8 mouse cellular contexts compared by ENCODE assay signal in the genomic region with DNA sequence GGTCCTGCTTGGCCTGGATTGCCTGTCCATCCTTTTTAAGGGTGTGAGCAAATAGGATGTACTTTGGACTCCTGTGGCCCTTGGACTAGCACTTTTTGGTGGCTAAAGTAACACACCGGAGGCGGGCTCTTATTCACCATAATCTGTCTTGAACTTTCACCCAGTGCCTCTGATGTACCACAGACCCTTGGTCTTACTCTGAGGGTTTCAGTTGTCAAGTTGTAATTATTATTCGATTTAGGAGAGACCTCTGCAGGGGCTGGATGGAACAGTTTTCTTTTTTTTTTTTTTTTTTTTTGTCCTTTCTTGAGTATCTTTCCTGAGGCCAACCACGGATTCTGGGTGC. TPM values are rescaled to one million over a fixed set of nuclear protein-coding genes. Genes with fewer than 3 reads are reported as not detected.
DNase-seq lines count a peak whose midpoint lies in the region; ATAC-seq and TF ChIP-seq lines count a peak whose summit lies in the region.

No protein-coding gene starts in this region.

- peak overlapping the region; percentile 90 for H3K4me3 ChIP-seq in left cerebral cortex, adult 2 months
- peak overlapping the region; percentile 66 for H3K4me3 ChIP-seq in embryonic facial prominence, embryonic 12.5 days
- peak overlapping the region; percentile 68 for H3K4me3 ChIP-seq in kidney, embryonic 15.5 days (replicated peaks)
- H3K4me3 ChIP-seq in midbrain, embryonic 13.5 days (replicated peaks), result peak overlapping the region; percentile 64

- H3K4me2 ChIP-seq in embryonic facial prominence, embryonic 12.5 days (replicated peaks), result peak overlapping the region; percentile 73
- H3K4me2 ChIP-seq in kidney, embryonic 15.5 days, result peak overlapping the region; percentile 65
- peak overlapping the region; percentile 65 for H3K4me2 ChIP-seq in midbrain, embryonic 13.5 days (replicated peaks)

- no peaks in the 10 kb centered on the region for H3K27me3 ChIP-seq in embryonic facial prominence, embryonic 12.5 days
- H3K27me3 ChIP-seq in kidney, embryonic 15.5 days, result no peaks in the 10 kb centered on the region
- H3K27me3 ChIP-seq in midbrain, embryonic 13.5 days, result no peaks in the 10 kb centered on the region

- intact Hi-C loops in left cerebral cortex, adult 2 months (cut with DNase I), result loop anchor here (2.0 to 5.0 kb wide), 2 partner anchors 34 to 71 kb away; a partner anchor contains a TSS
- intact Hi-C loops in left cerebral cortex, postnatal 36 days (cut with DNase I), result loop anchor here (2.0 kb wide), 1 partner anchor 31 kb away; no protein-coding TSS in a partner anchor

- H3K36me3 ChIP-seq in embryonic facial prominence, embryonic 12.5 days, result 0 out of 2 replicates have a peak, but pooled peaks cover 16% of the 10 kb centered on the region
- H3K36me3 ChIP-seq in kidney, embryonic 15.5 days, result no peaks in the 10 kb centered on the region
- 0 out of 2 replicates have a peak, but pooled peaks cover 6% of the 10 kb centered on the region for H3K36me3 ChIP-seq in midbrain, embryonic 13.5 days

- peak overlapping the region; percentile 78 for H3K9ac ChIP-seq in embryonic facial prominence, embryonic 12.5 days
- peak overlapping the region; percentile 60 for H3K9ac ChIP-seq in kidney, embryonic 15.5 days
- H3K9ac ChIP-seq in midbrain, embryonic 13.5 days (replicated peaks), result peak overlapping the region; percentile 81

- no peaks in the 10 kb centered on the region for H3K9me3 ChIP-seq in embryonic facial prominence, embryonic 12.5 days
- H3K9me3 ChIP-seq in kidney, embryonic 15.5 days (replicated peaks), result no peaks in the 10 kb centered on the region
- no peaks in the 10 kb centered on the region for H3K9me3 ChIP-seq in midbrain, embryonic 13.5 days

- DNase-seq in left cerebral cortex, adult 2 months (ENCODE audit: extremely low spot score in 1 of 2, low spot score in 2 of 2), result no peak
- no peak for DNase-seq in left cerebral cortex, postnatal 36 days (ENCODE audit: low spot score in 2 of 2)
- no peak for DNase-seq in cerebellum, adult 11 months
- no peak for DNase-seq in layer of hippocampus, postnatal 25 days (ENCODE audit: extremely low spot score in 1 of 2, low spot score in 1 of 2)
- DNase-seq in frontal cortex, postnatal 14 days (ENCODE audit: low spot score in 2 of 2), result no peak

- H3K27ac ChIP-seq in left cerebral cortex, adult 2 months, result peak overlapping the region; percentile 95
- H3K27ac ChIP-seq in embryonic facial prominence, embryonic 12.5 days, result peak overlapping the region; percentile 69; the same call in 1 of the 2 replicates
- peak overlapping the region; percentile 86; the same call in 1 of the 2 replicates for H3K27ac ChIP-seq in kidney, embryonic 15.5 days
- peak overlapping the region; percentile 84 for H3K27ac ChIP-seq in midbrain, embryonic 13.5 days

- 15% methylated on average over 4 of the region's 4 CpGs for WGBS in embryonic facial prominence, embryonic 12.5 days
- 22% methylated on average over 4 of the region's 4 CpGs for WGBS in kidney, embryonic 15.5 days
- 25% methylated on average over 4 of the region's 4 CpGs for WGBS in midbrain, embryonic 13.5 days

- TF ChIP-seq CTCF in left cerebral cortex, adult 2 months (IDR thresholded peaks at IDR 0.05), result no peak; the same call in 1 of the 2 replicates

- peaks cover 9% of the 10 kb centered on the region for H3K4me1 ChIP-seq in embryonic facial prominence, embryonic 12.5 days
- H3K4me1 ChIP-seq in kidney, embryonic 15.5 days, result peaks cover 13% of the 10 kb centered on the region
- H3K4me1 ChIP-seq in midbrain, embryonic 13.5 days (replicated peaks), result peaks cover 10% of the 10 kb centered on the region

- ATAC-seq in embryonic facial prominence, embryonic 12.5 days (ENCODE audit: insufficient number of reproducible peaks, insufficient read depth, low FRiP score, low TSS enrichment), result no peak
- peak; percentile 23; the same call in 1 of the 2 replicates for ATAC-seq in kidney, embryonic 15.5 days (replicated peaks; ENCODE audit: low FRiP score)
- ATAC-seq in midbrain, embryonic 13.5 days, result peak; percentile 40

RNA-seq across cellular contexts. Expression of a gene that starts 20.2 kb away (rescaled TPM):
- total RNA-seq in left cerebral cortex, adult 2 months (2021), result 10 to 100 TPM; 55.0 to 55.5 TPM
- 10 to 100 TPM; 62.0 to 64.3 TPM for total RNA-seq in left cerebral cortex, postnatal 36 days (2021)
- polyA plus RNA-seq in embryonic facial prominence, embryonic 12.5 days (2016; fragmentation: Nextera tagmentation; extraction: Ambion mirVana), result 42.2 and 42.7 TPM in 2 replicates
- polyA plus RNA-seq in kidney, embryonic 15.5 days (2015; fragmentation: Nextera tagmentation; extraction: Ambion mirVana), result 34.4 and 39.8 TPM in 2 replicates
- polyA plus RNA-seq in midbrain, embryonic 13.5 days (2015; fragmentation: Nextera tagmentation; extraction: Ambion mirVana), result 41.7 and 42.8 TPM in 2 replicates
- total RNA-seq in layer of hippocampus, postnatal 25 days (2021), result 10 to 100 TPM; 64.6 to 66.6 TPM

RNA-seq across cellular contexts. Expression of a gene that starts 32.3 kb away (rescaled TPM):
- 100 to 1,000 TPM; 373 to 377 TPM for total RNA-seq in left cerebral cortex, adult 2 months (2021)
- 100 to 1,000 TPM; 399 to 458 TPM for total RNA-seq in left cerebral cortex, postnatal 36 days (2021)
- polyA plus RNA-seq in embryonic facial prominence, embryonic 12.5 days (2016; fragmentation: Nextera tagmentation; extraction: Ambion mirVana), result 147 and 201 TPM in 2 replicates
- polyA plus RNA-seq in kidney, embryonic 15.5 days (2015; fragmentation: Nextera tagmentation; extraction: Ambion mirVana), result 8.0 and 22.0 TPM in 2 replicates
- 1,993 and 2,050 TPM in 2 replicates for polyA plus RNA-seq in midbrain, embryonic 13.5 days (2015; fragmentation: Nextera tagmentation; extraction: Ambion mirVana)
- total RNA-seq in layer of hippocampus, postnatal 25 days (2021), result 100 to 1,000 TPM; 317 to 360 TPM

RNA-seq across cellular contexts. Expression of a gene that starts 34.2 kb away (rescaled TPM):
- total RNA-seq in left cerebral cortex, adult 2 months (2021), result 10 to 100 TPM; 26.3 to 31.1 TPM
- 10 to 100 TPM; 29.5 to 40.5 TPM for total RNA-seq in left cerebral cortex, postnatal 36 days (2021)
- 62.1 and 66.6 TPM in 2 replicates for polyA plus RNA-seq in embryonic facial prominence, embryonic 12.5 days (2016; fragmentation: Nextera tagmentation; extraction: Ambion mirVana)
- polyA plus RNA-seq in kidney, embryonic 15.5 days (2015; fragmentation: Nextera tagmentation; extraction: Ambion mirVana), result 54.3 and 66.8 TPM in 2 replicates
- 59.3 and 62.1 TPM in 2 replicates for polyA plus RNA-seq in midbrain, embryonic 13.5 days (2015; fragmentation: Nextera tagmentation; extraction: Ambion mirVana)
- 10 to 100 TPM; 28.1 to 30.6 TPM for total RNA-seq in layer of hippocampus, postnatal 25 days (2021)

RNA-seq across cellular contexts. Expression of a gene that starts 36.6 kb away (rescaled TPM):
- total RNA-seq in left cerebral cortex, adult 2 months (2021), result under 1 TPM; 0.18 to 0.19 TPM
- total RNA-seq in left cerebral cortex, postnatal 36 days (2021), result under 1 TPM in 1 of 2 experiments, not detected in 1; 0.14 TPM
- polyA plus RNA-seq in embryonic facial prominence, embryonic 12.5 days (2016; fragmentation: Nextera tagmentation; extraction: Ambion mirVana), result 0.15 and 0.17 TPM in 2 replicates
- polyA plus RNA-seq in kidney, embryonic 15.5 days (2015; fragmentation: Nextera tagmentation; extraction: Ambion mirVana), result not detected in 2 replicates
- 0.17 and 0.31 TPM in 2 replicates for polyA plus RNA-seq in midbrain, embryonic 13.5 days (2015; fragmentation: Nextera tagmentation; extraction: Ambion mirVana)
- total RNA-seq in layer of hippocampus, postnatal 25 days (2021), result under 1 TPM in 1 of 2 experiments, not detected in 1; 0.10 TPM
